Mouse (Mus musculus): ENCODE results near the gene Gpr153. TPM values are rescaled to one million over a fixed set of nuclear protein-coding genes. Genes with fewer than 3 reads are reported as not detected.

Gene Gpr153
- polyA plus RNA-seq, 1 experiment from 2014 or later, result 11.1 TPM

GRCm38 (mm10) chr4:152304685-152305084, 30.7 kb downstream of the Gpr153 start:
- 85% methylated on average over 6 of the region's 6 CpGs for WGBS
- no peaks in the 10 kb centered on the region for H3K9me3 ChIP-seq (ENCODE audit: low read length)
- no peak for ATAC-seq

GRCm38 (mm10) chr4:152305991-152306390, 32.0 kb downstream of the Gpr153 start:
- no peak overlapping the region for H3K9ac ChIP-seq (replicated peaks; ENCODE audit: low read depth)
- H3K36me3 ChIP-seq (ENCODE audit: insufficient read depth, low read length), result no peaks in the 10 kb centered on the region
- H3K4me3 ChIP-seq (ENCODE audit: low read depth, low read length), result no peak overlapping the region
- no peak for TF ChIP-seq EP300 (IDR thresholded peaks at IDR 0.05)
- TF ChIP-seq CTCF (IDR thresholded peaks at IDR 0.05), result no peak
- no peaks in the 10 kb centered on the region for H3K27me3 ChIP-seq (replicated peaks; ENCODE audit: insufficient read depth, low read length)
- no peaks in the 10 kb centered on the region for H3K9me3 ChIP-seq (ENCODE audit: low read length)
- no peak for DNase-seq (ENCODE audit: low spot score)
- WGBS, result 69% methylated on average over 6 of the region's 6 CpGs
- no peak overlapping the region for H3K27ac ChIP-seq (ENCODE audit: low read length)
- H3K4me2 ChIP-seq (replicated peaks; ENCODE audit: low read depth, low read length), result no peak overlapping the region
- no peak for ATAC-seq
- H3K4me1 ChIP-seq (ENCODE audit: insufficient read depth, low read depth, low read length), result no peaks in the 10 kb centered on the region

More at GRCm38 (mm10) chr4:152304685-152305084, 30.7 kb downstream of the Gpr153 start:
- TF ChIP-seq CTCF (IDR thresholded peaks at IDR 0.05) (no peak), EP300 (IDR thresholded peaks at IDR 0.05) (no peak)
- Histone ChIP-seq H3K27me3 (replicated peaks; ENCODE audit: insufficient read depth, low read length) (no peaks in the 10 kb centered on the region), H3K9ac (replicated peaks; ENCODE audit: low read depth) (no peak overlapping the region), H3K27ac (ENCODE audit: low read length) (no peak overlapping the region), H3K4me2 (replicated peaks; ENCODE audit: low read depth, low read length) (no peak overlapping the region), H3K4me3 (ENCODE audit: low read depth, low read length) (no peak overlapping the region), H3K36me3 (ENCODE audit: insufficient read depth, low read length) (no peaks in the 10 kb centered on the region), H3K4me1 (ENCODE audit: insufficient read depth, low read depth, low read length) (no peaks in the 10 kb centered on the region)
- no peak for DNase-seq (ENCODE audit: low spot score)

GRCm38 (mm10) chr4:152307542-152307941, 33.5 kb downstream of the Gpr153 start:
- Histone ChIP-seq H3K36me3 (ENCODE audit: insufficient read depth, low read length) (no peaks in the 10 kb centered on the region), H3K27me3 (replicated peaks; ENCODE audit: insufficient read depth, low read length) (peaks cover 2% of the 10 kb centered on the region; the same call in 1 of the 2 replicates), H3K4me3 (ENCODE audit: low read depth, low read length) (no peak overlapping the region), H3K9ac (replicated peaks; ENCODE audit: low read depth) (no peak overlapping the region), H3K27ac (ENCODE audit: low read length) (no peak overlapping the region), H3K9me3 (ENCODE audit: low read length) (no peaks in the 10 kb centered on the region), H3K4me2 (replicated peaks; ENCODE audit: low read depth, low read length) (no peak overlapping the region), H3K4me1 (ENCODE audit: insufficient read depth, low read depth, low read length) (no peaks in the 10 kb centered on the region)
- ATAC-seq (no peak), DNase-seq (ENCODE audit: low spot score) (no peak)
- TF ChIP-seq CTCF (IDR thresholded peaks at IDR 0.05) (no peak), EP300 (IDR thresholded peaks at IDR 0.05) (no peak)
- WGBS, result 79% methylated on average over 9 of the region's 9 CpGs

- TF ChIP-seq CTCF (IDR thresholded peaks at IDR 0.05) (no peak), EP300 (IDR thresholded peaks at IDR 0.05) (no peak)
- H3K36me3 ChIP-seq (ENCODE audit: insufficient read depth, low read length), result no peaks in the 10 kb centered on the region
- H3K27me3 ChIP-seq (replicated peaks; ENCODE audit: insufficient read depth, low read length), result peaks cover 35% of the 10 kb centered on the region
- H3K4me3 ChIP-seq (ENCODE audit: low read depth, low read length), result peak overlapping the region; percentile 27; the same call in 1 of the 2 replicates
- H3K4me1 ChIP-seq (ENCODE audit: insufficient read depth, low read depth, low read length), result no peaks in the 10 kb centered on the region; the same call in 1 of the 2 replicates
- no peak overlapping the region for H3K9ac ChIP-seq (replicated peaks; ENCODE audit: low read depth)
- DNase-seq (ENCODE audit: low spot score) (no peak), ATAC-seq (no peak)
- 5% methylated on average over 14 of the region's 14 CpGs for WGBS
- H3K27ac ChIP-seq (ENCODE audit: low read length), result no peak overlapping the region
- no peaks in the 10 kb centered on the region for H3K9me3 ChIP-seq (ENCODE audit: low read length)
- H3K4me2 ChIP-seq (replicated peaks; ENCODE audit: low read depth, low read length), result no peak overlapping the region
Measured at GRCm38 (mm10) chr4:152312186-152312585, 38.2 kb downstream of the Gpr153 start.

GRCm38 (mm10) chr4:152313211-152313632, 39.2 kb downstream of the Gpr153 start:
- H3K4me3 ChIP-seq (ENCODE audit: low read depth, low read length), result peak overlapping the region; percentile 27
- no peaks in the 10 kb centered on the region; the same call in 1 of the 2 replicates for H3K4me1 ChIP-seq (ENCODE audit: insufficient read depth, low read depth, low read length)
- ATAC-seq, result peak; percentile 62
- H3K27me3 ChIP-seq (replicated peaks; ENCODE audit: insufficient read depth, low read length), result peaks cover 37% of the 10 kb centered on the region
- 1% methylated on average over 29 of the region's 29 CpGs for WGBS
- no peak overlapping the region for H3K27ac ChIP-seq (ENCODE audit: low read length)
- TF ChIP-seq CTCF (IDR thresholded peaks at IDR 0.05), result no peak
- no peak for TF ChIP-seq EP300 (IDR thresholded peaks at IDR 0.05)
- no peaks in the 10 kb centered on the region for H3K36me3 ChIP-seq (ENCODE audit: insufficient read depth, low read length)
- no peaks in the 10 kb centered on the region for H3K9me3 ChIP-seq (ENCODE audit: low read length)
- H3K9ac ChIP-seq (replicated peaks; ENCODE audit: low read depth), result no peak overlapping the region
- peak; percentile 52 for DNase-seq (ENCODE audit: low spot score)
- peak overlapping the region; percentile 51 for H3K4me2 ChIP-seq (replicated peaks; ENCODE audit: low read depth, low read length)

GRCm38 (mm10) chr4:152313934-152314333, 39.9 kb downstream of the Gpr153 start:
- DNase-seq (ENCODE audit: low spot score) (peak; percentile 51), ATAC-seq (0 out of 2 replicates have a peak, but pooled peaks have one; percentile 7)
- Histone ChIP-seq H3K4me1 (ENCODE audit: insufficient read depth, low read depth, low read length) (peaks cover 5% of the 10 kb centered on the region; the same call in 1 of the 2 replicates), H3K36me3 (ENCODE audit: insufficient read depth, low read length) (no peaks in the 10 kb centered on the region), H3K4me3 (ENCODE audit: low read depth, low read length) (no peak overlapping the region), H3K27me3 (replicated peaks; ENCODE audit: insufficient read depth, low read length) (peaks cover 43% of the 10 kb centered on the region), H3K9me3 (ENCODE audit: low read length) (no peaks in the 10 kb centered on the region), H3K9ac (replicated peaks; ENCODE audit: low read depth) (no peak overlapping the region), H3K27ac (ENCODE audit: low read length) (no peak overlapping the region), H3K4me2 (replicated peaks; ENCODE audit: low read depth, low read length) (no peak overlapping the region)
- TF ChIP-seq CTCF (IDR thresholded peaks at IDR 0.05) (peak; percentile 48), EP300 (IDR thresholded peaks at IDR 0.05) (no peak)

Data from lung, postnatal 0 days (tissue).